Mouse (Mus musculus) gastrocnemius, adult 2 months (tissue): ENCODE data around the gene Mpc1. TPM values are rescaled to one million over a fixed set of nuclear protein-coding genes. Genes with fewer than 3 reads are reported as not detected.
A peak's percentile ranks its signal among the peaks of the same experiment; 100 is the strongest.

Source experiments
- DNase-seq: peaks from one replicate; pipeline ENCODE4 v3.0.0; 2022
- H3K27ac ChIP-seq: fragments of 200-600 bp; 2 replicates; pipeline ENCODE4 v1.8.1; 2022; ENCODE audit warnings: mild to moderate bottlenecking
- H3K4me3 ChIP-seq: fragments of 200-600 bp; 2 replicates; pipeline ENCODE4 v1.8.1; 2022; ENCODE audit warnings: mild to moderate bottlenecking, moderate library complexity
- CTCF ChIP-seq: fragments of 200-600 bp; IDR thresholded peaks from 2 replicates; pipeline ENCODE4 v1.8.1; 2022; ENCODE audit warnings: antibody characterized with exemption, mild to moderate bottlenecking, moderate library complexity
- intact Hi-C: fragments of 180-260 bp; cut with DNase I; formaldehyde crosslinking; loops from one replicate; pipeline ENCODE4 v1.15.1; 2025
- total RNA-seq, 2 experiments: library from RNA; stranded (reverse); gene quantifications; 2 replicates each; pipeline ENCODE4 v1.2.3; 2021

Mpc1 gene
- total RNA-seq, 2 experiments from 2014 or later: 440 to 533 TPM

- Histone ChIP-seq H3K4me3 (peak overlapping the region; percentile 87), H3K27ac (peak overlapping the region; percentile 99)
- no peak for DNase-seq
- intact Hi-C loops: no loop called here
- TF ChIP-seq CTCF: no peak
Measured at GRCm38 (mm10) chr17:8285056-8285455, 2.4 kb downstream of the Mpc1 start.

GRCm38 (mm10) chr17:8286987-8287386 is 4.3 kb downstream of the Mpc1 start:
- H3K27ac ChIP-seq: no peak overlapping the region
- intact Hi-C loops: no loop called here
- no peak overlapping the region for H3K4me3 ChIP-seq
- no peak for DNase-seq
- no peak for TF ChIP-seq CTCF

DNA sequence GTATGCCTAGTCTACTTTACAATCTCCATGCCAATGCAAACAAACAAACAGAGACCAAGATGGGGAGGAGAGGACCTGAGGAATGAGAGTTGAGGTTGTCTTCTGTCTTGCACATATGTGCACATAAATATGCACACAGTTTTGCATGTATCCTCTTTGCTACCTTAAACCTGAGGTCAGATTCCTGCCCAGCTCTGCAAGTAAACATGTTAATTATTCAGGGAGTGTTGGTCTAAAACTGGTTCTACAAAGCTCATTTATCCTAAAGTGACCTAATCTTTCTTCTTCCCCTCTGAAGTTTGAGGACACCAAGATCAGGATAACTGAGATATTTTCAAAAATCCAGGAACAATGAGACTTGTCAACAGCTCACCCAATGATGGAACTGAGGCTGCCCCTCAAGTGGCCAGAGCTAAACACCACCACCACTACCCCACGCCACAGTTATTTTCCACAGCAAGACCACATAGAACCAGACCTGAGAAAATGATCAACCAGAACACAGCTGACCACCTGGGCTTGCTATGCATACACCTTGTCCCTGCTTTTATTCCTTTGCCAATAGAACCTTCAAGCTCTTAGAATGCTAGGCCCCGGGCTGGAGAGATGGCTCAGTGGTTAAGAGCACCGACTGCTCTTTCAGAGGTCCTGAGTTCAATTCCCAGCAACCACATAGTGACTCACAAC is 7.4 kb downstream of the Mpc1 start:
- H3K27ac ChIP-seq: no peak overlapping the region; the same call in 1 of the 2 replicates
- TF ChIP-seq CTCF: no peak
- DNase-seq: no peak
- intact Hi-C loops: no loop called here
- H3K4me3 ChIP-seq: no peak overlapping the region

DNA sequence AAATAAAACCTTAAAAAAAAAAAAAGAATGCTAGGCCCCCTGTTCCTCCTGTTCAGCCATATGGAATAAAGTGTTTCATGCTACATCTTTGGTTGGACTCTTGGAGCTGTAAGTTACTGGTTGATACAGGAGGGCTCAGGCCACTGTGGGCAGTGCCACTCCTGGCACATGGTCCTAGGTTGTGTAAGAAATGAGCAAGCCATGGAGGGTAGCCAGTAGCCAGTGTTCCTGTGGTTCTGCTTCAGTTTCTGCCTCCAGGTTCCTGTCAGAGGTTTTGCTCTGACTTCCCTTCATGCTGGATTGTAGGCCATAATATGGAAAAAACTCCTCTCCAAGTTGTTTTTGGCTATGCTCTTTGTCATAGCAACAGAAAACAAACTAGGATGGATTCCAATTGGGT is 8.0 kb downstream of the Mpc1 start:
- intact Hi-C loops: no loop called here
- DNase-seq: peak; percentile 44
- Histone ChIP-seq H3K4me3 (no peak overlapping the region), H3K27ac (peak overlapping the region; percentile 35; the same call in 1 of the 2 replicates)
- no peak for TF ChIP-seq CTCF

DNA sequence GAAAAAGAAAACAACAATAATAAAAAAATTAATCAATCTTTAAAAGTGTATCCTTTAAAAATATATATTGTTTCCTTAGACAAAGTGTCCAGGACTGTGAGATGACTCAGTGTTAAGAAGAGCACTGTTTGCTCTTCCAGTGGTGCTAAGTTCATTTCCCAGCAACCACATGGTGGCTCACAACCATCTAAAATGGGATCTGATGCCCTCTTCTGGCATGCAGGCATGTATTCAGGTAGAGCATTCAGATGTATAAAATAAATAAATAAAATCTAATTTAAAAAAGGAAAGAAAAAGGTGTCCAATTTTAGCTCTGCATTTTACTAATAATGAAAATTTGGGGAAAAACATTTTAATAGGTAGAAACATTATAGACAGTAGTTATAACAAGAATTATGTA is 13.1 kb downstream of the Mpc1 start:
- Histone ChIP-seq H3K4me3 (no peak overlapping the region), H3K27ac (no peak overlapping the region)
- DNase-seq: no peak
- TF ChIP-seq CTCF: peak; percentile 18; the same call in 1 of the 2 replicates
- intact Hi-C loops: no loop called here

DNA sequence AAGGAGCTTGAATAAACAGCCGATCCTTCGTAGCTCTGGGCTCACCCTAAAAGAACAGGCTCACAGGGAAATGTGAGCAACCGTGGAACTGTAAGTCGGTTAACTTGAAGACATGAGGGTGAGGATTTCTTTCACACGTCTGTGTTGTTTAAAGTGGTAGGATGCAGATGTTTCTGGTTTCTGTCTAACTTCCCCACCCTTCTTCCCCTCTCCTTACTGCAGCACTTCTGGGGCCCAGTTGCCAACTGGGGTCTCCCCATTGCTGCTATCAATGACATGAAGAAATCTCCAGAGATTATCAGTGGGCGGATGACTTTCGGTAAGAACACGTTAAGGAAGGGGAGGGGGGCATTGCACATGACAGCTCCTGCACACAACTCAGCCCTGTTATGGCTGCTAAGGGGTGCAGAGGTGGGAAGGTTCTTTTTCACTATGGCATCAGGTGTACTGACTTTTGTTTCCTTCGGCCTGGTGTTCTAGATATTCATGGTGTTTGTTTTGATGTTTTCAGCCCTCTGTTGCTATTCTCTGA is 13.7 kb downstream of the Mpc1 start:
- no peak overlapping the region for H3K4me3 ChIP-seq
- no peak for TF ChIP-seq CTCF
- intact Hi-C loops: no loop called here
- DNase-seq: no peak
- no peak overlapping the region for H3K27ac ChIP-seq

- no peak for DNase-seq
- no peak for TF ChIP-seq CTCF
- intact Hi-C loops: no loop called here
- Histone ChIP-seq H3K4me3 (no peak overlapping the region), H3K27ac (no peak overlapping the region)
Measured at GRCm38 (mm10) chr17:8297746-8298145, 15.0 kb downstream of the Mpc1 start.

DNA sequence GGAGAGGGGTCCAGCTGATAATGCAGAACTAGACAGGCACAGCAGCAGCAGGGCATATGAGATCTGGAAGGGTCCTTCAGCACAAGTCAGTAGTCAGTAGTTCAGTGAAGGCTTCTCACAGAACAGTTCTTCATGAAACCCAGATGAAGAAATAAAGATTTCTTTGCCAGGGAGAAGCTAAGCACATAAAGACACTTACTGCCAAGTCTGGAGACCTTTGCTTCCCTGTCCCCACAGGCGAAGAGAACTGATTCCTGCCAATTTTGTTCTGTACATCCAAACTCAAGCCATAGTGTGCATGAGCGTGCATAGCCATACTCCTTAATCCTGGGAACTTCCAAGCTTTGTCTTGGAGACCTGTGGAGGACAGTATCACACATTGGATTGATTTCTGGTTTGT is 15.6 kb downstream of the Mpc1 start:
- Histone ChIP-seq H3K27ac (no peak overlapping the region), H3K4me3 (no peak overlapping the region)
- no peak for TF ChIP-seq CTCF
- intact Hi-C loops: no loop called here
- no peak for DNase-seq

GRCm38 (mm10) chr17:8299524-8299923 is 16.8 kb downstream of the Mpc1 start:
- intact Hi-C loops: no loop called here
- no peak for TF ChIP-seq CTCF
- Histone ChIP-seq H3K4me3 (no peak overlapping the region), H3K27ac (no peak overlapping the region)
- no peak for DNase-seq

DNA sequence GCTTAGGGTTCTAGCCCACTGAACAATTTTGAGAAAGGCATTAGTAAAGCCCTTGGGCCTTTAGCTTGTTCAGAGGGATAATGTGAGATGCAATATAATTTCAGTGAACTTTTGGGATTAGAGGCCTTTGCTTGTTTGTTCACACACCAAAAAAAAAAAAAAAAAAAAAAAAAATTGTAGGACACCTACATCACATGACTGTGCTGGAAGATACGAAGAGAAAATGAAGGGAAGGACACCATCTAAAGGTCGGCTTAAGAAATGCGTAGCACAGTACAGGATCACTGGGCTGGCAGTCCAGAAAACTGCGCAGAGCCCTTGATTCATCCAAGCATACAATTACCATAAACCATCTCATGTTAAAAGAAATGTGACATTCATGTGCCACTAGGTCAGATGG is 18.8 kb downstream of the Mpc1 start:
- intact Hi-C loops: loop anchor here (5.0 kb wide), 1 partner anchor 39 kb away; no protein-coding TSS in a partner anchor
- no peak overlapping the region for H3K27ac ChIP-seq
- TF ChIP-seq CTCF: peak; percentile 38; the same call in 1 of the 2 replicates
- DNase-seq: no peak
- no peak overlapping the region for H3K4me3 ChIP-seq

DNA sequence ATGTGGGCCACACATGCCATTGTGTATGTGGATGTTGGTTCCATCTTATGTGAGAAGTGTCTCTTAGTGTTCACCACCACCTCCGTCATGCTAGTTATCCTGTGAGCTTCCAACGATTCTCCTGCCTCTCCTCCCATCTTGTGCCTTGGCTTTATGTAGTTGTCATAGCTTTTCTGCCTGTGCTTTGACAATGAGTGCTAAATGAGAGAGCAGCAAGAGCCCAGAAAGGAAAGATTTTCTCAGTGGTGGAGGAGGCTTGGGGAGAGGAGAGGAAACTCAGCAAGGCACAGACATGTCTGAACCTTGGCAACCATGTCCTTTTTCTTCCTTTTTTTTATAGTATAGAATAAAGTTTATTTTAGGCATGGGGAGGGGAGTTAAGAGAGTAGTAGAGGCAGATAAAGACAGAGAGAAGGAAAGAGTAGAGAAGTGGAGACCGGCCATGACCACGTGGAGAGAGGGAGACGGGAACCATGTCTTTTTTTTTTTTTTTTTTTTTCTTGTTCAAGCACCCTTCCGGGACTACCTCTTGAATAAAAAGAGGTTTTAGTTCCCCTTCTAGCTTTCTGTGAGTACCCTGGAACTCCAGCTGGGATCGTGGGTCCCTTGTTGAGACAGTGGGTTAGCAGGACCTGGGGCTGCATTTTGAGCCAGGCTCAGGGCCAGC is 20.2 kb downstream of the Mpc1 start:
- TF ChIP-seq CTCF: no peak
- Histone ChIP-seq H3K27ac (no peak overlapping the region), H3K4me3 (no peak overlapping the region)
- intact Hi-C loops: loop anchor here (5.0 kb wide), 1 partner anchor 41 kb away; no protein-coding TSS in a partner anchor
- no peak for DNase-seq

DNA sequence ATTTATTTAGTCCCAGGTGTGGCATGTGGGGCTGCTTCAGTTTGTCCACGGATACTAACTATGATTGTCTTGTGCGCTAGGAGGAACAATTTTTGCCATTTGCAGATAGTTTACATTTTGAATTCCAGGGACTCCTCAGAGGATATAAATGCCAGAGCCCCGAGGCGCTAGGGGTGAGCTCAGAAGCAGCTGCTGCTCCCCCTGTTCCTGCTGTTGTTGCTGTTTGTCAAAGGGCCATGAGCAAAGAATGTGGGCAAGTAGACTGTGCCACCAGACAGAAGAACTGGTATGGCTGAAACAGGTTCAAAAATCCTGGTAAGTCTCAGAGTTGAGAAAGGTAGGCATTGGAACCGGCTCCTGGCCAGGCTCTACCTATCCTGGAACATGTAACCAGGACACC is 21.0 kb downstream of the Mpc1 start:
- H3K4me3 ChIP-seq: no peak overlapping the region
- TF ChIP-seq CTCF: no peak
- DNase-seq: no peak
- intact Hi-C loops: loop anchor here (5.0 kb wide), 1 partner anchor 41 kb away; no protein-coding TSS in a partner anchor
- no peak overlapping the region for H3K27ac ChIP-seq

DNA sequence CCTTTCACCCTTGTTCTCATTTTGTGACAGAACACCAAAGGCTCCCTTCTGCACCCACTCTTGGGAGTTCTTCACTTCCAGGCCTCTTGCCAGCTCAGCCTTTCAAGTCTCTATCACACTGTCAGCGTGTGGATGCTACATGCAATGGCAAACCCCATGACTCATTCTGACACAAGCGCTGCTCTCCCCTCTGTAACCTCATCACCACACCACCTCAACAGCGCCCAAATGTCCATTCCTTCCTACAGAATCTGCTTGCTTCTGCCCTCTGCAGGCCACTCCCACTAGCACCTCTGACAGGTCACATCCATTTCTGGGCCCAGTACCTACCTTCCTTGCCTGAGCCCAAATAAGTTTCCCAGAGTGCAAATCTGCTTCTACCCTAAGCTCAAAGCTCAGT is 23.1 kb downstream of the Mpc1 start:
- no peak for DNase-seq
- intact Hi-C loops: no loop called here
- Histone ChIP-seq H3K27ac (no peak overlapping the region), H3K4me3 (no peak overlapping the region)
- TF ChIP-seq CTCF: peak; percentile 35; the same call in 1 of the 2 replicates
